Mouse (Mus musculus) bone marrow macrophage, adult 2 months (primary cell): ENCODE measurements around the gene Ssh2.

Experiments
- CTCF ChIP-seq: IDR thresholded peaks from 2 replicates; pipeline ENCODE4 v1.5.1; 2012; ENCODE audit warnings: low read depth, mild to moderate bottlenecking, low read length, moderate library complexity
- POLR2A ChIP-seq: IDR thresholded peaks from 2 replicates; pipeline ENCODE4 v1.6.1; 2012; ENCODE audit warnings: mild to moderate bottlenecking, low read depth, low read length, borderline replicate concordance

DNA sequence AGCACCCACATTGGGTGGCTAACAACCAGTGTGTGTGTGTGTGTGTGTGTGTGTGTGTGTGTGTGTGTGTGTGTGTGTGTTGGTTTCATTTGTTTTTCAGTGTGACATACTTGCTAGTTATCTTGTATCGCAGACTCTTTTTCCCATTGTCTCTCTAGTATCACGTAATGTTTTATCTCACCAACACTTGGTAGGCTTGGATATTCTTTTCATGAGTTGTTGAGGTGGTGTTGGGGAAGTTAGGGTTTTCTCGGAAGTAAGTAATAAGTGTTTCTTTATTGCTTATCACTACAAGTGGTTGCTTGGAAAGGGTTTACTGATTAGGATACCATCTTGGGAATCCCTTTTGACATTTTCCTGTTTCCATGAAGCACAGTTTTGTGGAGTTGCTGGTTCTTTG is 91.1 kb downstream of the Ssh2 start:
- TF ChIP-seq POLR2A = no peak
- no peak for TF ChIP-seq CTCF
